Mouse (Mus musculus) heart, postnatal 0 days (tissue): ENCODE data around the gene Asb5.

ENCODE experiments used
- CTCF ChIP-seq: IDR thresholded peaks from 2 replicates; pipeline ENCODE4 v1.5.1; 2016; ENCODE audit warnings: antibody characterized with exemption, control low read depth, low read depth
- EP300 ChIP-seq: IDR thresholded peaks from 2 replicates; pipeline ENCODE4 v1.6.1; 2016; ENCODE audit warnings: antibody characterized with exemption, low read depth

GRCm38 (mm10) chr8:54526700-54527099 lies 2.7 kb upstream of the Asb5 start:
- no peak for TF ChIP-seq EP300
- no peak for TF ChIP-seq CTCF
